Mouse (Mus musculus) embryo, embryonic 10 days (tissue): ENCODE data around the gene Pnma1.
A peak's percentile ranks its signal among the peaks of the same experiment; 100 is the strongest.

Experiments
- DNase-seq: peaks from one replicate; pipeline ENCODE4 v3.0.0-alpha.2; 2015; ENCODE audit warnings: low spot score

Pnma1 gene

DNA sequence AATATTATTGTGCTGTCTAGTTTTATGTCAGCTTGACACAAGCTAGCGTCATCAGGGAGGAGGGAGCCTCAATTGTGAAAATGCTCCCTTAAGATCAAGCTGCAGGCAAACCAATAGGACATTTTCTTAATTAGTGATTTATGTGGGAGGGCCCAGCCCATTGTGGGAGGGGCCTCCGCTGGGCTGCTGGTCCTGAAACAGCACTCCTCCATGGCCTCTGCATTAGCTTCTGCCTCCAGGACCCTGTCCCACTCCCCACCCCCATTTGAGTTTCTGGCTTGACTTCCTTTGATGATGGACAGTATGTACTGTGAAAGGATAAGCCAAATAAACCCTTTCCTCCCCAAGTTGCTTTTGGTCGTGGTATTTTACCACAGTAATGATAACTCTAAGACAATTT is 41.3 kb downstream of the Pnma1 start:
- DNase-seq, result no peak

DNA sequence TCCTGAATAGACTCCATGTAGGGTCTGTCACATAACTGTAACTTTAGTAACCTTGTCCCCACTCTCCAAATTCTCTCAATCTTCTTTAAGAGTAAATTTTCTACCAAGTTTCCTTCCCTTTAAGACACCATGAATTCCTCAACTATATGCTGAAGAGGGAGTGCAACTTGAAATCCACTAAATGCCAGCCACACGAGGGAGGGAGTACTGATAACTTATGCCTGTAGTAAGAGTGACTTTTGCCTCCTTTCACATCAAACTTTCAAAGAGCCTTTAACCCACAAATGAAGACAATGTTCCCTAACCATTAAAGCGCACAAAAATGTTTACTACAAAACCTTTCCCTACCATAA is 46.8 kb downstream of the Pnma1 start:
- no peak for DNase-seq

DNA sequence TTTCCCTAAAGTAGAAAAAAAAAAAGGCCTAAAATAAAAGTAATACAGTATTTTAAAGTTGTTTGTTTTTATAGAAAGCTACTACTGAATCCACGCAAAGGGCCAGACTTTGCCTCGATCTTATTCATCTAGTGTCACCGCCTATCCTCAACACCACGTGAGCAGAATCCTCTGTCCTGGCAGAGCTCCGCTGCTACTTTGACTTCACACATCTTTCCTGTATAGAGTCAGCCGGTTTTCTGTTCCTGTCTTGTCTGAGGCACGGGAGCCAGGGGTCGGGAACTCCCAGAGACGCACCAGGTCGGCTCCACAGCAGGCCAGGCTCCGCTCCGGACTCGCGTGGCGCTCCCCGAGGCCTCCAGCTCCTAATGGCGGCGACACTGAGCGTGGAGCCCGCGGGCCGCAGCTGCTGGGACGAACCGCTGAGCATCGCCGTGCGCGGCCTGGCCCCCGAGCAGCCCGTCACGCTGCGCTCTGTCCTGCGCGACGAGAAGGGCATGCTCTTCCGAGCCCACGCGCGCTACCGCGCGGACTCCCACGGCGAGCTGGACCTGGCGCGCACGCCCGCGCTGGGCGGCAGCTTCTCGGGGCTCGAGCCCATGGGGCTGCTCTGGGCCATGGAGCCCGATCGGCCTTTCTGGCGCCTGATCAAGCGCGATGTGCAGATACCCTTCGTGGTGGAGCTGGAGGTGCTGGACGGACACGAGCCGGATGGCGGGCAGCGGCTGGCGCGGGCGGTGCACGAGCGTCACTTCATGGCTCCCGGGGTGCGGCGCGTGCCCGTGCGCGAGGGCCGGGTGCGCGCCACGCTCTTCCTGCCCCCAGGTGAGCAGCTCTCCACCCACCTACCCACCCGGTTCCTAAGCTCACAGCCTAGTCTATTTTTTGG is 47.4 kb downstream of the Pnma1 start, which contains the start of gene Acot6:
Acot6 (plus strand) TSS at position 51 of the 889 bp plus-strand sequence.
- peak; percentile 78 for DNase-seq

DNA sequence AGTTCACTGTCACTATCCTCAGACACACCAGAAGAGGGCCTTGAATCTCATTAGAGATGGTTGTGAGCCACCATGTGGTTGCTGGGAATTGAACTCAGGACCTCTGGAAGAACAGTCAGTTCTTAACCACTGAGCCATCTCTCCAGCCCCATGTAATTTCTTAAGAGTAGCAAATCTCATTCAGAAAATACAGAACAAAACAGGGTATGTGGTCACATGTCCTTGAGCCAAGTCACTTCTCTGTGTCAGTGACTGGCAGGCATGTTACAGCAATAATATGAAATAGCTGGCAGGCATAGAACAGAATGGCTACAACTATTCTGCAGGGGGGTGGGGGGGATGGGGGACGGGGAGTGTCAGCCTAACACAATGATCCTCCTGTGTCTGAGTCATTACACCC is 48.2 kb downstream of the Pnma1 start:
- DNase-seq, result no peak

DNA sequence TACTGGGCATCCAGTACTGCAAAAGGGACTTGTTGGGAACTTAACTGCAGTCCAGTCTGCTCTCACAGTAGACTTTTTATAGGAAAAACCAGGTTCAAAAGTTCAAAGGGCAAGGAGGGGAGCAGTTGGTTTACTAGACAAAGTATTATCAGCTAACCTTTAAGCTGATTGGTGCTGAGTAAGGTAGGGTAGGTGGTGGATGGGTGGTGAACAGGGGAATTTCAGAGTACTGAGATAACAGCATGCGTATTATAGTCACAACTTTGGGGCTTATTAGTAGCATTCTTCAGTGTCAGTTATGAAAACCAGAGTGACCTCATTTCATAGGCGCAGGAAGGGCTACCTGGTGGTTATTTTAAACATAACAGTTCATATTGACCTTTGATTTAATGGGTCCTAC is 48.7 kb downstream of the Pnma1 start:
- DNase-seq, result no peak
